Mouse (Mus musculus) limb, embryonic 11.5 days (tissue): ENCODE results near the gene Tpk1. TPM values are rescaled to one million over a fixed set of nuclear protein-coding genes. Genes with fewer than 3 reads are reported as not detected.
A peak's percentile ranks its signal among the peaks of the same experiment; 100 is the strongest.
"Not testable (repeated sequence)": the region's sequence is repeated elsewhere in the genome, so short reads cannot be mapped to it uniquely, and the experiment has no call there.

ENCODE experiments used
- ATAC-seq: fragments of 200-750 bp; cut with Nextera tagmentation; 2 replicates; pipeline ENCODE4 v1.8.0; 2017; ENCODE audit warnings: low read depth; ENCODE audit not compliant: insufficient number of reproducible peaks, low FRiP score, low TSS enrichment
- DNase-seq: peaks from one replicate; pipeline ENCODE4 v3.0.0-alpha.2; 2015; ENCODE audit warnings: low spot score
- H3K27ac ChIP-seq: fragments of 300-500 bp; sonication (generic); replicated peaks from 2 replicates; pipeline ENCODE4 v1.5.1; 2014; ENCODE audit warnings: low read depth, mild to moderate bottlenecking, low read length
- H3K27me3 ChIP-seq: fragments of 300-500 bp; sonication (generic); 2 replicates; pipeline ENCODE4 v1.6.1; 2014; ENCODE audit warnings: mild to moderate bottlenecking, low read length, mixed read lengths; ENCODE audit not compliant: control insufficient read depth, insufficient read depth
- H3K36me3 ChIP-seq: fragments of 300-500 bp; sonication (generic); 2 replicates; pipeline ENCODE4 v1.6.1; 2014; ENCODE audit warnings: mild to moderate bottlenecking, low read length, moderate library complexity, mixed read lengths; ENCODE audit not compliant: control insufficient read depth, insufficient read depth
- H3K4me1 ChIP-seq: fragments of 300-500 bp; sonication (generic); 2 replicates; pipeline ENCODE4 v1.6.1; 2014; ENCODE audit warnings: low read length, mixed read lengths; ENCODE audit not compliant: control insufficient read depth, insufficient read depth
- H3K4me2 ChIP-seq: fragments of 300-500 bp; sonication (generic); 2 replicates; pipeline ENCODE4 v1.6.1; 2014; ENCODE audit warnings: low read depth, mild to moderate bottlenecking, moderate library complexity; ENCODE audit not compliant: severe bottlenecking
- H3K4me3 ChIP-seq: fragments of 300-500 bp; sonication (generic); 2 replicates; pipeline ENCODE4 v1.5.1; 2014; ENCODE audit warnings: low read depth, low read length
- H3K9ac ChIP-seq: fragments of 300-500 bp; sonication (generic); 2 replicates; pipeline ENCODE4 v1.6.1; 2014; ENCODE audit warnings: mild to moderate bottlenecking, low read length
- H3K9me3 ChIP-seq: fragments of 300-500 bp; sonication (generic); 2 replicates; pipeline ENCODE4 v1.6.1; 2016; ENCODE audit warnings: low read length; ENCODE audit not compliant: control insufficient read depth
- WGBS: fragments of 180-500 bp; shearing (Covaris S2); extraction: QIAGEN DNeasy Blood & Tissue Kit; methylation state at CpG from one replicate; pipeline ENCODE4 v1.1.7; 2014; 5-methylcytosine and 5-hydroxymethylcytosine counted together
- polyA plus RNA-seq: library from polyadenylated mRNA; unstranded; fragments of >200 nt; fragmentation: Nextera tagmentation; extraction: Ambion mirVana; gene quantifications from 2 replicates; pipeline ENCODE4 v1.2.1, GENCODE M21; 2014

The Tpk1 gene
- polyA plus RNA-seq, 1 experiment from 2014 or later: 7.3 TPM

DNA sequence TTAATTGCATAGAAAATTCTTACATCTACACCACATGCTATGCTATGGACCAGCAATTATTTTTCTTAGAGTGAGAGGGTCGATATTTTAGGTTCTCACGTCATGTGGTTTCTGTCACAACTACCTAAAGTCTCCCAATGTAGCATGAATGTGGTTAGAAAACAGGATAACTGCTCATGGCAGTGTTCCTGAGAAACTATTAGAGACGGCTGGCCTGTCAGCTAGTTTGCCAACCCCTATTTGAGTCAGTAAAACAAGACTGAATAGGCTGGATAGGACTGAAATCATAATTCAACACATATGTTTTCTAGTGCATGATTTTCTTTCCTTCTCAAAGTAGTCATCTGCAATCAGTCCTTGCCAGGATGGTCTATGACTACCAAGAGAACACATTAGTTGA lies 137.1 kb downstream of the Tpk1 start:
- no peak overlapping the region for H3K4me2 ChIP-seq
- WGBS: 68% methylated on average over 3 of the region's 3 CpGs
- no peaks in the 10 kb centered on the region for H3K9me3 ChIP-seq
- no peaks in the 10 kb centered on the region for H3K27me3 ChIP-seq
- H3K9ac ChIP-seq: no peak overlapping the region
- H3K4me1 ChIP-seq: no peaks in the 10 kb centered on the region
- no peaks in the 10 kb centered on the region for H3K36me3 ChIP-seq
- no peak for ATAC-seq
- H3K27ac ChIP-seq: no peak overlapping the region
- no peak for DNase-seq
- H3K4me3 ChIP-seq: no peak overlapping the region

DNA sequence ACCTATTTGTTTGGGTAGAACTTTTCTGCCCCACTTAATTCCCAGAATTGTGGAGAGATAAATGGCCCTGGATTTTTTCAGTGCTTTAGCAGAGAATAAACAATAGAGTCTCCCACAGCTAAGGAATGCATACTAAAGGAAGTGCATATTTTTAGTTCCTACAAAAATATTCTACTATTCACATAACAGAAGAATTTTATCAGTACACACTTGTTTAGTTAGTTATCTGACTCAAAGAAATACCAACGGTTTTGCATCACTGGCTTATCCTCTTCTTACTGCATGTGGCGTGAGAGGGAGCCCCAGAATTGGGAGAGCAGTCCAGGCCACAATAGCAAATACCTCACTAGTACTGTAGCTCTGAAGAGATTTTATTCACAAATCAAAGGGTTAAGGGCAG lies 141.1 kb downstream of the Tpk1 start:
- WGBS: 85% methylated on average over 2 of the region's 2 CpGs
- no peak for ATAC-seq
- no peak for DNase-seq

DNA sequence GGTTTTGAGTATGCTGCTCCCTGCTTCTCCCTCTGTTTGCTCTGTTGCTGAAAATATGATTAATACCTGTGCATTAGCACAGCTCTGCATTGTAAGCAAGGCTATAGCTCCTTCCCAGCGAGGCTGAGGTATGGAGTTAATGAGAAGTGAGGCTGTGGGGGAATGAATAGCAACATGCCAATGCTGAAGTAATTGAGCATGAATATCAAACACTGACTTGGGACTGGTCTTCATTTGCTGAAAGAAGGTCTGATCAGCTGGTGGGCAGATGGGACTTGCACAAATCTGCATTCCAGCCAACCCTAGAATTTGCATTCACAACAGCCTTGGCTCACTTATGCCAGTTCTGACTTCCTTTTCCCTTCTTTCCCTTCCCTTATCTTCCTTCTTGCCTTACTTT lies 144.0 kb downstream of the Tpk1 start:
- H3K27me3 ChIP-seq: no peaks in the 10 kb centered on the region
- no peak overlapping the region for H3K27ac ChIP-seq
- H3K9me3 ChIP-seq: no peaks in the 10 kb centered on the region
- peak; percentile 22 for DNase-seq
- H3K4me1 ChIP-seq: no peaks in the 10 kb centered on the region
- H3K9ac ChIP-seq: no peak overlapping the region
- H3K36me3 ChIP-seq: no peaks in the 10 kb centered on the region
- ATAC-seq: no peak
- WGBS: 43% methylated on average over 1 of the region's 1 CpGs
- H3K4me3 ChIP-seq: no peak overlapping the region
- H3K4me2 ChIP-seq: no peak overlapping the region

More for the DNA sequence above, 141.1 kb downstream of the Tpk1 start:
- H3K9ac ChIP-seq: no peak overlapping the region
- H3K27ac ChIP-seq: no peak overlapping the region
- no peak overlapping the region for H3K4me3 ChIP-seq
- H3K36me3 ChIP-seq: no peaks in the 10 kb centered on the region
- H3K4me2 ChIP-seq: no peak overlapping the region
- no peaks in the 10 kb centered on the region for H3K4me1 ChIP-seq
- no peaks in the 10 kb centered on the region for H3K9me3 ChIP-seq
- no peaks in the 10 kb centered on the region for H3K27me3 ChIP-seq

DNA sequence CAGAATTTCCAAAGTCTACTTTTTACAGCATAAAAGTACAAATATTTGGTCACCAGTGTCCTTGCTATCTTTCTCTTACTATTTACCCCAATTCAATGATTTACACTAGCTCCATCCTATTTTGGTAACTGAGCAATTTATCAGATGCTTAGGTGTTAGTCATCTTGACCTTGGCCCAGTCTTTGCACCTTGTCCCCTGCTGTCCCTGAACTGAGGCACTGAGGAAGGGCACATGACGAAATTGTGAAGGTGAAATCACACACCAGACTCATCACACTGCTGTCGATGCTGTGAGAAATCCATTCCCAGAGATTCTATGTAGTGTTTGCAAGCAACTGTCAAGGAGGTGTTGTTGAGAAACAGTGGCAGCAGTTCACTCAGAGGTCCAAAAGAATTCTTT lies 145.9 kb downstream of the Tpk1 start:
- Histone ChIP-seq H3K27ac (no peak overlapping the region), H3K9me3 (no peaks in the 10 kb centered on the region), H3K27me3 (no peaks in the 10 kb centered on the region), H3K4me2 (no peak overlapping the region), H3K4me1 (no peaks in the 10 kb centered on the region), H3K36me3 (no peaks in the 10 kb centered on the region), H3K4me3 (no peak overlapping the region), H3K9ac (no peak overlapping the region)
- WGBS: 61% methylated on average over 2 of the region's 2 CpGs
- ATAC-seq (no peak), DNase-seq (no peak)

DNA sequence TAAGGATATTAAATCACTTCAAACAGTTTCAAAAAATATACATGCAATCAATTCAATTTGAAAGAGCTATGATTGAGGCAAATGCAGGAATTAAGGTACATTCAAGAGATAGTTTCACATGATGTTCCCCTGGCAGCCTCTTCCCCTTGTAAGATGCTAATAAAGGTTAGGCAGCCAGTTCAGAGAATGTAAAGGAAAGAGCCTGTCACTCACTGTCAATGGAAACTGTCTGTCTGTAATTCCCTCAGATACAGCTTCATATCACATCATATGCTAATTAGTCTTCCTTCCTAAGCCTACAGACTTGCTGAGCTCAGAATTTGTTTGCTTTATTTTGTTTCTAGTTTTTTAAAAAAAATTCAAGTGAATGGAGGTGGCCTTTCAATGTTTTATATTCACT lies 147.7 kb downstream of the Tpk1 start:
- ATAC-seq (no peak), DNase-seq (no peak)
- H3K27ac ChIP-seq: no peak overlapping the region
- H3K4me3 ChIP-seq: no peak overlapping the region
- no peaks in the 10 kb centered on the region for H3K9me3 ChIP-seq
- no peak overlapping the region for H3K4me2 ChIP-seq
- H3K27me3 ChIP-seq: no peaks in the 10 kb centered on the region
- H3K9ac ChIP-seq: no peak overlapping the region
- H3K4me1 ChIP-seq: no peaks in the 10 kb centered on the region
- no peaks in the 10 kb centered on the region for H3K36me3 ChIP-seq

DNA sequence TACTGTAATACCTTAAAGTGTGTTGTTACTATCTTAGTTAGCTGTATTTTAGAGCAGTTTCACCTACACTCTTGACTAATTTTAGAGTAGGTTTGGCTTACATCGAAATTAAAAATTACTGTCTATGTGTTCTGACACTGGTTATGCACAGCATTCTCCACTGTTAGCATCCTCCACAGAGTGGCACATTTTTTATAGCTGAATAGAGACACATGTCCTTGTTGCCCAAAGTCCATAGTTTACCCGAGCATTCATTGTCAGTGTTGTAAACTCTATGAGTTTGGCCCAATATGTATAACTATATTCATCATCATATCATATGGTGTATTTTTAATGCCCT lies 148.8 kb downstream of the Tpk1 start:
- Histone ChIP-seq H3K9ac (no peak overlapping the region), H3K36me3 (no peaks in the 10 kb centered on the region), H3K27me3 (no peaks in the 10 kb centered on the region), H3K4me2 (no peak overlapping the region), H3K4me3 (no peak overlapping the region), H3K27ac (no peak overlapping the region), H3K4me1 (no peaks in the 10 kb centered on the region), H3K9me3 (no peaks in the 10 kb centered on the region)
- WGBS: 90% methylated on average over 2 of the region's 2 CpGs
- DNase-seq (no peak), ATAC-seq (no peak)

DNA sequence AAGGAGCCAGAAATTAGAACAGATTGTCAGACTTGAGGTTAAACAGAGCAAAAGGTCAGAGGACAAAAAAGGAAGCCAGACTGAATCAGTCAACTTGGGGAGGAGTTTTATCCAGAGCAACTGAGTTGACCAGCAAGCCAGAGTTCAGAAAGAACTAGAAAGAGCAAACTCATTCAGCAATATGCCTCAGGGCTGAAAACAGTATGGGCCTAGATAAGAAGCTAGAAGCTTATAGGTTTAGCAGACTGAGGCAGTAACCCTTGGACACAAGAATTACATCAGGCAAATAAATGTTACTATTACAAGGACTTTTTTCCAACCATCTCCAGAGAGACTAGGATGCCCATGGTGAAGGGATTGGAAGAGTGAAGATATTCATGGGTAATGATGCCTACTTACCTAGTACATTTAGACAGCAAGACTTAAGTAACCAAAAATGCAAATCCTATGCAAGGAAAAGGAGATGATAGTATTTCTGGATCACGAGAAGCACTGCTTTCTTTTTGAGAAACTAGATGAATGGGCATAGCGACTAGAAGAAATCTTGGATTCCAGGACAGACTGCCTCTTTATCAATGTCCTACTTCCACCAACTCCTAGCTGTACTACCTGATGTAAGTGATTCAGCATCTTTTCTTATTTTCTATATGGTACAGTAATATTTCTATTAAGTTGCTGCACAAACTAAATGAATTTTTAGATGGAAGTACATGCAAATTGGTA lies 149.3 kb downstream of the Tpk1 start:
- WGBS: 87% methylated on average over 2 of the region's 2 CpGs
- H3K36me3 ChIP-seq: no peaks in the 10 kb centered on the region
- H3K4me3 ChIP-seq: no peak overlapping the region
- no peak overlapping the region for H3K27ac ChIP-seq
- H3K4me1 ChIP-seq: no peaks in the 10 kb centered on the region
- ATAC-seq: no peak
- H3K9ac ChIP-seq: no peak overlapping the region
- DNase-seq: no peak
- no peak overlapping the region for H3K4me2 ChIP-seq
- H3K9me3 ChIP-seq: no peaks in the 10 kb centered on the region
- H3K27me3 ChIP-seq: no peaks in the 10 kb centered on the region

DNA sequence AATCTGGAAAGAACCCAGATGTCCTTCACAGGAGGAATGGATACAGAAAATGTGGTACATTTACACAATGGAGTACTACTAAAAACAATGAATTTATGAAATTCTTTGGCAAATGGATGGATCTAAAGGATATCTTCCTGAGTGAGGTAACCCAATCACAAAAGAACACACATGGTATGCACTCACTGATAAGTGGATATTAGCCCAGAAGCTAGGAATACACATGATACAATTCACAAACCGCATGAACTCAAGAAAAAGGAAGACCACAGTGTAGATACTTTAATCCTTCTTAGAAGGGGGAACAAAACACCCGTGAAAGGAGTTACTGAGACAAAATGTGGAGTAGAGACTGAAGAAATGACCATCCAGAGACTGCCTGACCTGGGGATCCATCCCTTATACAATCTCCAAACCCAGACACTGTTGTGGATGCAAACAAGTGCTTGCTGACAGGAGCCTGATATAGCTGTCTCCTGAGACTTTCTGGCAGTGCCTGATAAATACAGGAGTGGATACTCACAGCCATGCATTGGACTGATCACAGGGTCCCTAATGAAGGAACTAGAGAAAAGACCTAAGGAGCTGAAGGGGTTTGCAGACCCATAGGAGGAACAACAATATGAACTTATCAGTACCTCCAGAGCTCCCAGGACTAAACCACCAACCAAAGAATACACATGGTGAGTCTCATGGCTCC lies 159.2 kb downstream of the Tpk1 start:
- H3K4me1 ChIP-seq, H3K9me3 ChIP-seq, H3K27ac ChIP-seq, ATAC-seq, DNase-seq, H3K36me3 ChIP-seq, H3K4me3 ChIP-seq, H3K27me3 ChIP-seq, H3K9ac ChIP-seq, H3K4me2 ChIP-seq: not testable (repeated sequence)
- WGBS: 94% methylated on average over 2 of the region's 2 CpGs
